Mouse (Mus musculus) hindbrain, postnatal 0 days (tissue): Measurements from ENCODE around the gene Esp6. TPM values are rescaled to one million over a fixed set of nuclear protein-coding genes. Genes with fewer than 3 reads are reported as not detected.
"Not testable (repeated sequence)": the region's sequence is repeated elsewhere in the genome, so short reads cannot be mapped to it uniquely, and the experiment has no call there.

ENCODE experiments used
- ATAC-seq: fragments of 200-750 bp; cut with Nextera tagmentation; 2 replicates; pipeline ENCODE4 v1.8.0; 2017; ENCODE audit warnings: mild to moderate bottlenecking, moderate TSS enrichment, moderate library complexity
- DNase-seq: peaks from one replicate; pipeline ENCODE4 v3.0.0-alpha.2; 2015; ENCODE audit warnings: low spot score
- H3K27ac ChIP-seq: fragments of 300-500 bp; sonication (generic); 2 replicates; pipeline ENCODE4 v1.5.1; 2014; ENCODE audit warnings: mild to moderate bottlenecking
- H3K27me3 ChIP-seq: fragments of 300-500 bp; sonication (generic); 2 replicates; pipeline ENCODE4 v1.6.1; 2014; ENCODE audit warnings: low read length, mixed read lengths; ENCODE audit not compliant: insufficient read depth
- H3K36me3 ChIP-seq: fragments of 300-500 bp; sonication (generic); 2 replicates; pipeline ENCODE4 v1.6.1; 2014; ENCODE audit warnings: low read length, mixed read lengths; ENCODE audit not compliant: insufficient read depth
- H3K4me1 ChIP-seq: fragments of 300-500 bp; sonication (generic); 2 replicates; pipeline ENCODE4 v1.6.1; 2014; ENCODE audit warnings: antibody characterized with exemption, low read length, mixed read lengths; ENCODE audit not compliant: insufficient read depth
- H3K4me2 ChIP-seq: fragments of 300-500 bp; sonication (generic); 2 replicates; pipeline ENCODE4 v1.6.1; 2014; ENCODE audit warnings: low read depth, mild to moderate bottlenecking, low read length, moderate library complexity, mixed read lengths
- H3K4me3 ChIP-seq: fragments of 300-500 bp; sonication (generic); 2 replicates; pipeline ENCODE4 v1.5.1; 2014; ENCODE audit warnings: low read length
- H3K9ac ChIP-seq: fragments of 300-500 bp; sonication (generic); replicated peaks from 2 replicates; pipeline ENCODE4 v1.6.1; 2014; ENCODE audit warnings: mild to moderate bottlenecking, low read length, moderate library complexity, mixed read lengths
- H3K9me3 ChIP-seq: fragments of 300-500 bp; sonication (generic); 2 replicates; pipeline ENCODE4 v1.6.1; 2016; ENCODE audit warnings: low read length, mixed read lengths
- CTCF ChIP-seq: IDR thresholded peaks from 2 replicates; pipeline ENCODE4 v1.5.1; 2016; ENCODE audit warnings: antibody characterized with exemption, control low read depth, low read depth
- WGBS: fragments of 180-500 bp; shearing (Covaris S2); extraction: QIAGEN DNeasy Blood & Tissue Kit; methylation state at CpG from one replicate; pipeline ENCODE4 v1.1.7; 2014; 5-methylcytosine and 5-hydroxymethylcytosine counted together
- polyA plus RNA-seq: library from polyadenylated mRNA; unstranded; fragments of >200 nt; fragmentation: Nextera tagmentation; extraction: Ambion mirVana; gene quantifications from 2 replicates; pipeline ENCODE4 v1.2.1, GENCODE M21; 2015
- total RNA-seq: library from RNA; depleted of rRNA; stranded (reverse); fragments of >200 nt; gene quantifications from 2 replicates; pipeline ENCODE4 v1.2.3, GENCODE M21; 2014; rRNA removed

The Esp6 gene
- total RNA-seq (not detected in 2 replicates), polyA plus RNA-seq (not detected in 2 replicates)

DNA sequence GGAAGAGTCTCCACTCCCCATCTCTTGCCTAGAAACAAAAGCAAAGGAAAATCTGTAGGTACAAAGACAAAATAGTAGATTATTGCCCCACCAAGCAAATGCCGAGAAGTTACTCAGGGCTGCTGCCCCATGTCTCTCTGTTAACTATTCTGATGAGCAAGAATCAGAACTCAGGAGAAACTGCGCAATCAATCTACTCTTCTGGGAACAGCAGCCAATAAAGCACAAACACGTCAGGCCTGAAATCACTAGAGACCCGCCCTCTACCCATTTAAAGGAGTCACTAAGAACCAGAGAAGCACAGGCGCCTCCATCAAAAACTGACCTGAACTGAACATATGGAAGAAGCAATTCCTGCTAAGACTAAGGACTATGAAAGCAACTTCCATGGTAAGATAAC lies at the start of gene Esp6:
TSS of gene Esp6 (plus strand) at position 301 of the 400 bp plus-strand sequence.
- H3K4me2 ChIP-seq, result no peak within 1 kb of the TSS
- H3K36me3 ChIP-seq, result no peaks in the 10 kb centered on the region
- ATAC-seq, result no peak
- no peaks in the 10 kb centered on the region for H3K9me3 ChIP-seq
- no peak within 1 kb of the TSS for H3K9ac ChIP-seq
- 84% methylated on average over 5 of the region's 5 CpGs for WGBS
- no peak within 1 kb of the TSS for H3K27ac ChIP-seq
- H3K4me1 ChIP-seq, result no peaks in the 10 kb centered on the region
- H3K4me3 ChIP-seq, result no peak within 1 kb of the TSS
- no peak for DNase-seq
- TF ChIP-seq CTCF, result no peak
- H3K27me3 ChIP-seq, result no peaks in the 10 kb centered on the region

DNA sequence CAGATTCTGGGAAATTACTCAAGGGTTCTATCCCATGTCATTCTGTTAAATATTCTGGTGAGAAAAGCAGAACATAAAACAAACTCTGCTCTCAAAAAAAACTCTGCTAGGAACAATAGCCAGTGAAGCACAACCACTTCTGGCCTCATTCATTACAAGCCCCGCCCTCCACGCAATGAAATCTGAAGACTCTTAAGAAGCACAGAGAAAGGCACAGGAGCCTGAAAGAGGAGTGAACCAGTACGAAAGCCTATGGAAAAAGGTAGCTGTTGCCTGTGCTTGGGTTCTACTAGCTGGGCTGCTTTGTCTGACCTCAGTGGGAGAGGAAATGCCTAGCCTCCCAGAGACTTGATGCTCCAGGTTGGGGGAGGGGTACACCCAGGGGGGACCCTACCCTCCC lies 41.5 kb upstream of the Esp6 start, which contains the start of gene Esp8:
TSS of gene Esp8 (plus strand) at position 205 of the 400 bp plus-strand sequence.
- Histone ChIP-seq H3K27ac (no peak within 1 kb of the TSS), H3K27me3 (no peaks in the 10 kb centered on the region), H3K4me2 (no peak within 1 kb of the TSS), H3K9me3 (no peaks in the 10 kb centered on the region), H3K36me3 (no peaks in the 10 kb centered on the region), H3K4me3 (no peak within 1 kb of the TSS), H3K9ac (no peak within 1 kb of the TSS), H3K4me1 (no peaks in the 10 kb centered on the region)
- no peak for DNase-seq
- ATAC-seq, result no peak
- 29% methylated on average over 3 of the region's 3 CpGs for WGBS
- no peak for TF ChIP-seq CTCF

DNA sequence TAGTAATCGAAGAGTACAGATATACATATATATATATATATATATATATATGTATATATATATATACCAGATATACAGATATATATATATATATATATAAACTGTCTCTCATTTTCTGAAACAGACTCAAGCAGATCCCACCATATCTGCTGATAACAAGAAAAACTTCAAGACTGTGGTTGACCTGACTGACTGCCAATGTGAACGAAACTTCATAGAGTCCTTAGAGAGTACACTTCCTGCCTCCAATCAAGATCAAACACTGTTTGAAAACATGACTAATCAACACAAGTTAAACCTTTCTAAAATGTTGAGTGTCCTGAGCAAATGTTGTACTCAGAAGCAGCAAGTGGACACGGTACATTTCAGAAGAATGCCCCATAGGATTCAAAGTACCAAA lies 31.5 kb upstream of the Esp6 start:
- ATAC-seq (no peak), DNase-seq (no peak)
- no peaks in the 10 kb centered on the region for H3K4me1 ChIP-seq
- H3K36me3 ChIP-seq, result no peaks in the 10 kb centered on the region
- no peak overlapping the region for H3K27ac ChIP-seq
- no peak overlapping the region for H3K4me3 ChIP-seq
- no peak overlapping the region for H3K9ac ChIP-seq
- no peaks in the 10 kb centered on the region for H3K9me3 ChIP-seq
- no peak for TF ChIP-seq CTCF
- no peak overlapping the region for H3K4me2 ChIP-seq
- 73% methylated on average over 3 of the region's 3 CpGs for WGBS
- no peaks in the 10 kb centered on the region for H3K27me3 ChIP-seq

DNA sequence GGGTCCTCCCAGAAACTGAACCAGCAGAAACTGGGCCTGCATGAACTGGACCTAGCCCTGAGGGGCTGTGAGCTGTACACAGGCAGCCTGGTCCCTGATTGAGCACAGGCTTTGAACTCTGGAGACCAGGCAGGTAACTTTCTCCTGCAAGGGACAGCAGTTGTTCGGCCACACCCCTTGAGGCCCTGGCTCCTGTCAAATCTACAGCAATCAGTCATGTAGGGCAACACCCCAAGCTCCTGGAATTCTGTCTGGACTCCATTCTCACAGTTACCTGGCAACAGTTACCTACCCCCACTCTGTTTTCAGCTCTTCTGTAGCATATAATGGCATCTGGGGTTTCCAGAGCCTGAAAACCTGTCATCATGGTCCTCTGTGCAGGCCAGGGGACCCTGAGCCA lies 30.2 kb upstream of the Esp6 start:
- Histone ChIP-seq H3K27ac (no peak overlapping the region), H3K36me3 (no peaks in the 10 kb centered on the region), H3K9me3 (no peaks in the 10 kb centered on the region), H3K4me3 (no peak overlapping the region), H3K4me1 (no peaks in the 10 kb centered on the region), H3K9ac (no peak overlapping the region), H3K27me3 (no peaks in the 10 kb centered on the region), H3K4me2 (no peak overlapping the region)
- WGBS, result 89% methylated on average over 1 of the region's 1 CpGs
- TF ChIP-seq CTCF, result no peak
- DNase-seq (no peak), ATAC-seq (no peak)

DNA sequence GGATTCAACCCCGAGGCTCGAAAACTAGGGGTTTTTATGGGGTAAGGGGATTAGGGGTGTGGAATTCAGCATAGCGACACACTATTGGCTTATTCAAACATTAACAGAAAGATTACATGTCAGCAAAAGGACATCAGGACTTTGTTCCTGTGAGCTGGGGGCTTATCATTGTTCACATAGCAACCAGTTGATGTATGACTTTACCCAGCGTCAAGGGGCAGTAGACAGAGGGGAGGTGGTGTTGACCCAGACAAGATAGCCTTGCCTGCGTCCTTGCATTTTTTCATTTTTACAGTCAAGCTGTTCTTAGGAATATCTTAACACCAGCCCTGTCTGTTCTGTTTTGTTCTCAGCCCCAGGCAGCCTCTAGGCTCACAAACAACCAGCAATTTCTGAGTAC lies 14.3 kb upstream of the Esp6 start:
- not testable (repeated sequence) for H3K27ac ChIP-seq, H3K4me2 ChIP-seq, H3K36me3 ChIP-seq, DNase-seq, H3K27me3 ChIP-seq, H3K4me3 ChIP-seq, H3K4me1 ChIP-seq, H3K9ac ChIP-seq, H3K9me3 ChIP-seq, ATAC-seq
- WGBS, result 76% methylated on average over 5 of the region's 5 CpGs

DNA sequence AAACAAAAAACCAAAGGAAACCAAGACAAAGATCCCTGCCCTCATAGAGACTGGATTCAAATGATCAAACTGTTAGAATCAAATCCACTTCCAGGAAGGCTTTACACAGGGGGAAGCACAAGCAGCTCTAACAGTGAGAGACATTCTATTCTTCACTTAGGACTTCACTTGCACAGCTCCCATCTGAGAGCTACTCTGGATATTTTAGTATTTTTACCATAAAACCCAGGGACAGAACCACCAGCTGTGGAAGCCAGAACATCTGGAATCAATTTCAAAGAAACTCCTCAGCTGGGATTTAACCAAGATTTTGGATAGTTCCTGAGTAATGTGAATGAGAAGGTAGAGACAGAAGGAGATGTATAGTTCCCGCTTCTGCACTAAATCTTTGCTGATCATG lies 7.8 kb upstream of the Esp6 start:
- Histone ChIP-seq H3K36me3 (no peaks in the 10 kb centered on the region), H3K4me2 (no peak overlapping the region), H3K9ac (no peak overlapping the region), H3K4me3 (no peak overlapping the region), H3K4me1 (no peaks in the 10 kb centered on the region), H3K27me3 (no peaks in the 10 kb centered on the region), H3K27ac (no peak overlapping the region), H3K9me3 (no peaks in the 10 kb centered on the region)
- no peak for TF ChIP-seq CTCF
- WGBS, result 79% methylated on average over 1 of the region's 1 CpGs
- DNase-seq (no peak), ATAC-seq (no peak)

DNA sequence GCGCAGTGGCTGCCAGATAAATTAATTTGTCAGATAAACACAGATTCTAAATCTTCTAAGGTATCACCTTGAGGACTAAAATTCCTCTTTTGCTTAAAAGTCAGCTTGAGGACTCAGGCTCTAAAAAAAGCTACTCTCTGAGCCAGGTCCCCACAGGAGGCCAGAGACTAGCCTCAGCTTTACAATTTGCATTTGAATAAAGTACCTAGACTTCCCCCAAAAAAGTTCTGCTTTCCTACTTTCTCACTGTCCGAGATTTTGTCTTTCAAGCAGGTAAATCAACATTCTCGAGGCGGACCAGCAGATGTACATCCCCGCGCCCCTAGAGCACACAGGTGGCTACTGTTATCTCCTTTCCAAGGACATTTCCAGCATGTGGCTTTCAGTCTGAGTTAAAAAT lies 22.6 kb downstream of the Esp6 start:
- H3K4me3 ChIP-seq, H3K4me1 ChIP-seq, ATAC-seq, H3K9ac ChIP-seq, H3K4me2 ChIP-seq, H3K36me3 ChIP-seq, DNase-seq, H3K27ac ChIP-seq, H3K27me3 ChIP-seq, H3K9me3 ChIP-seq: not testable (repeated sequence)
- WGBS, result 40% methylated on average over 6 of the region's 6 CpGs
